Mouse (Mus musculus) CH12F3 (cell line): ENCODE data around the gene Flywch1.
"Not testable (repeated sequence)": the region's sequence is repeated elsewhere in the genome, so short reads cannot be mapped to it uniquely, and the experiment has no call there.

Source experiments
- in situ Hi-C: fragments of 300-500 bp; cut with MboI; formaldehyde crosslinking; loops from 2 replicates; pipeline ENCODE4 v1.14.3; 2020; ENCODE audit warnings: low sequenced_read_pairs

Gene Flywch1

GRCm38 (mm10) chr17:23783352-23783751 lies 11.9 kb upstream of the Flywch1 start:
- in situ Hi-C loops: no loop called here

GRCm38 (mm10) chr17:23778447-23778846 lies 7.0 kb upstream of the Flywch1 start:
- in situ Hi-C loops: no loop called here

DNA sequence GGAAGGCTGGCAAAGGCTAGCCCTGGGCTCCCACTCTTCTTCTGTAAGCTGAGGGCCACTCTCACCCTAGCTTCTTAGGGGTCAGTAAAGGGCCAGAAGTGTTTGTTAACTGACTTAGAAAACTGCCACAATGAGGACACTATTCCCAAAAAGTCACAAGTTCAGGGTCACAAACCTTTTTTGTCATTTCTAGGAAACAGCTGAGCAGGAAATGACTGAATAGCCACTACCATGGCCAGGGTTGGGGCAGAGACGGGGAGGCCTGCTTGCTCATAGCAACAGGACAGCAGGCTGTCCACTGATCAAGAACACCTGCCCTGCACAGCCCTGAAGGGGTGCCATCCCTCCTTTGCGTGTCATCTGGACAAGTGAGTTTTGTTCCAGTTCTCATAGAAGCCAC lies 5.7 kb upstream of the Flywch1 start:
- in situ Hi-C loops: no loop called here

- in situ Hi-C loops: no loop called here
Measured at GRCm38 (mm10) chr17:23776216-23776615, 4.8 kb upstream of the Flywch1 start.

GRCm38 (mm10) chr17:23774090-23774489 lies 2.7 kb upstream of the Flywch1 start:
- in situ Hi-C loops: no loop called here

DNA sequence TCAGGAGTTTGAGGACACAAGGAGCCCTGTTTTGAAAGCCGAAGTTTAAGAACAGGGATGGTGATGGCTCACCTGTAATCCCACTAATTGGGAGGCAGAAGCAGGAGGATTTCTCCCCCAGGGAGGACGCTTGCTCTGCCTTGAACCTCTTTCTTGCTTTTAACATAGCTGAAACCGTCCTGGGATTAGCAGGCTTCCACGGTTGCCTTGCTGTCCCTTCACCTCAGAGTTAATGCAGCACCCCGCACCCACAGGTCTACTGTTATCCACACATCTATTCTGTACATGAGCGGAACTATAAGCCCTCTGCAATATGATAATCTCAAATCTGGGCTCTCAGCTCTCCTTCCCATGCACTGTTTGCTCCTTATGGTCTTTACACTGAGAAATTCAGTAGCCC lies 2.3 kb upstream of the Flywch1 start:
- in situ Hi-C loops: no loop called here

GRCm38 (mm10) chr17:23772219-23772556 lies 786 bp upstream of the Flywch1 start:
- in situ Hi-C loops: not testable (repeated sequence)

- in situ Hi-C loops: no loop called here
Measured at GRCm38 (mm10) chr17:23770896-23771283, 512 bp downstream of the Flywch1 start.

DNA sequence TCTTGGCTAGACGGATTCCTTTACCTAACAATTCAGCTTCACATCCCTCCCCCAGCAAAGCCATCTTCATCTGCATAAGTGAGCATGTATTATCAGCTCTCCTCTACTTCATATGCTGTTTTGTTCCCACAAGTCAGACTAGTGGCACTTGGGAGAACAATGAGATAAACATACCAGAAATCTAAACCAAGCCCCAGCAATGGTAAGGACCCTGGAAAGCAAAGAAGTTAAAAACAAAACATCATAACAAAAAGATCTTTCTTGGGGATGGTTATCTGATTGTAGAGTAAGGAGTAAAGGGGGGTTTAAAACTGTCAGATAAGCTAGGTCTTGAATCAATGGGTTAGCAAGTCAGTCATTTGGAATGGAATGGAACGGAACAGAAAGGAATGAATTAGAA lies 909 bp downstream of the Flywch1 start:
- in situ Hi-C loops: no loop called here

- in situ Hi-C loops: no loop called here
Measured at GRCm38 (mm10) chr17:23762976-23763375, 8.4 kb downstream of the Flywch1 start.

DNA sequence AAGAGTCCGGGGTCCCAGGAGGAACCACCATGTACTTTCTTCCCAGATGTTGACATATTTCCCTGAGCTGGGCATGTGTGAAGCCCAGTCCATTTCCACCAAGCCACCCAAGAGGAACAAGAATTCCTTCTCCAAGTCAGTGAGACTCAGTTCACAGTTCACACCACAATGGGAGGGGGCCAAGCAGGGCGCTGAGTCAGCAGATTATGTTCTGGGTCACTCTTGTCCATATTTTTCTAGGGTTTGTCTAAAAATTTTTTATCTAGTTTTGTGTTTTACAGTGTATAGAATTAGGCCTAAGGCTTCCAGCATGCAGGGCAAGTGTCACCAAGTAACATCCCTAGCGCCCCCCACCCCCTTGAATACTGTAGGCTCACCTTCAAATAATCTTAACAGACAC lies 10.2 kb downstream of the Flywch1 start:
- in situ Hi-C loops: no loop called here

- in situ Hi-C loops: no loop called here
Measured at GRCm38 (mm10) chr17:23760231-23760630, 11.2 kb downstream of the Flywch1 start.

DNA sequence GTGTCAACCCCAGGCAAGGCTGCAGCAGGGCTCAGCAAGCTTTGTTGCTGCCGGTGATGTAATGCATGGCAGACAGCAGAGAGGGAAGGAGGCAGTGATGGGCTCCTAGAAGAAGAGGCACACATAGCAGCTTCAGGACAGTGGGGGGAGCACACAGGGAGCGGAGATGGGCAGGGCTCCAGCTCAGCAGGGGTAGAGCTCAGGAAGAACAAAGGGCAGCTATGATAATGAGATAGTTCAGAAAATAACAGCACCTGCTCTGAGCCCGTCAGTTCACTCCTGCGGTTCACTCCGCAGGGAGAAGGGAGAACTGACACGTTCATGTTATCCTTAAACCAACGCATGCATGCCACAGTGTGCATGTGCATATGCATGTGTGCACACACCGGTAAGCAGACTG lies 12.6 kb downstream of the Flywch1 start:
- in situ Hi-C loops: no loop called here

GRCm38 (mm10) chr17:23757581-23757980 lies 13.8 kb downstream of the Flywch1 start:
- in situ Hi-C loops: no loop called here

- in situ Hi-C loops: no loop called here
Measured at GRCm38 (mm10) chr17:23755689-23756088, 15.7 kb downstream of the Flywch1 start.

- in situ Hi-C loops: no loop called here
Measured at GRCm38 (mm10) chr17:23749400-23750191, 21.8 kb downstream of the Flywch1 start.

GRCm38 (mm10) chr17:23748631-23749391 lies 22.6 kb downstream of the Flywch1 start:
- in situ Hi-C loops: no loop called here

DNA sequence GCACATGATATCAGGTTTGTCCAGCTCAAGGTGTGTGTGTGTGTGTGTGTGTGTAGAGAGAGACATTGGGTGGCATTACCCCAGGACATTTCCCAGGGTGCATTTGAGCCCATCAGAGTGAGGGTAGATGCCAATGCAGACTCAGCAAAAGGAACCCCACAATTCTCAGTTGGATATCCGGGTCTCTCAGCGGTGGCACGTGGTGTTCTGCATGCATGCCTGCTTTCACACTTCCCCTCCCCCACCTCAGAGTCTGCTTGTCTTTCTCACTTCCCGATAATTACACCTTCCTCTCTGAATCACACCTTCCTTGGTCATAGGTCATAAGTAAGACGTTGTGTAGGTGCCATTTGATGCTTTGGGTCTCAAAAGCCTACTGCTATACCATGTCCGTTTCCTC lies 23.4 kb downstream of the Flywch1 start:
- in situ Hi-C loops: no loop called here

DNA sequence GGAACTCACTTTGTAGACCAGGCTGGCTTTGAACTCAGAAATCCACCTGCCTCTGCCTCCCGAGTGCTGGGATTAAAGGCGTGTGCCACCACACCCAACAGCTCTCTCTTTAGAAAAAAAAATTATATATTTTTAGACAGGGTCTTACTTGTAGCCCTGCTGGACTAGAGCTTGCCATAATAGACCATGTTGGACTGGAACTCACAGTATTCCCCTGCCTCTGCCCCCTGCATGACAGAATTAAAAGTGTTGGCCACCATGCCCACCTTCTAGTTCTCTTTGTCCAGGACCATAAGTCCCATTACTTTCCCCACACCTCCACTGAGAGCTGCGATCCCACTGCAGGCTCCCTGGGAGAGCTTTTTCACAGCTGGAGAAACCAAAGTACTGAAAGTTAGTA lies 23.9 kb downstream of the Flywch1 start:
- in situ Hi-C loops: no loop called here

DNA sequence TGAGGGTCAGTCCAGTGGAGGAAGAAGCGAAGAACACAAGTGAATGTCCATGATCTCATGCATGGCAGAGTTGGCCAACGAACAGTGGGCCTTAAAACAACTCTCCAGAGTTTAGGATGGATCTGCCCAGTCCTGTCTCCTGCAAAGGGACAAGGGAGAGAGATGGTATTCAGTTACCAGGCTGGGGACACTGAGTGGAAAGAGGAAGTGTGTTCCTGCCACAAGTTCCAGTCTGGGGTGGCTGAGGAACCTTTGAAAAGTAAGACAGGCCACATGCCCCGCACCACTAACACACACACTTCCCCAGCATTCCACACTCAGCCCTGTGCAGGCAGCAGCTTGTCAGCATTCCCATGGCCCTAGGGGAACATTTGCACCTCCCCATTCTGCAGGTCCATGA lies 24.6 kb downstream of the Flywch1 start:
- in situ Hi-C loops: no loop called here

- in situ Hi-C loops: no loop called here
Measured at GRCm38 (mm10) chr17:23746311-23746710, 25.1 kb downstream of the Flywch1 start.
